Mouse (Mus musculus) ovary, postnatal 14 days (tissue): ENCODE results near the gene Dpep3.
A peak's percentile ranks its signal among the peaks of the same experiment; 100 is the strongest.

Experiments used
- DNase-seq: peaks from one replicate; pipeline ENCODE4 v3.0.0; 2022; ENCODE audit warnings: low spot score

The Dpep3 gene

GRCm38 (mm10) chr8:105975363-105975762, 3.9 kb downstream of the Dpep3 start:
- DNase-seq, result no peak

- DNase-seq, result no peak
Observed at GRCm38 (mm10) chr8:105971019-105971720, 8.1 kb downstream of the Dpep3 start.

DNA sequence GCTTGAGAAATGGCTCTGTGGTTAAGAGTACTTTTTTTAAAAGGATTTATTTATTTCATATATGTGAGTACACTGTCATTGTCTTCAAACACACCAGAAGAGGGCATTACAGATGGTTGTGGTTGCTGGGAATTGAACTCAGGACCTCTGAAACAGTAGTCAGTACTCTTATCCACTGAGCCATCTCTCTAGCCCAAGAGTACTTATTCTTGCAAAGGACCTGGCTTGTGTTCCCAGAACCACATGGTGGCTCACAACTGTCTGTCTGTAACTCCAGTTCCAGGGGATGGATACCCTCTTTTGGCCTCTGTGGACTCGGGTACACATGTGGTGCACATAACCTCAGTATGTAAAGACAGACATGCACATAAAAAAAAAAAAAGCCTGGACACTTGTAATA, 9.9 kb downstream of the Dpep3 start:
- no peak for DNase-seq

DNA sequence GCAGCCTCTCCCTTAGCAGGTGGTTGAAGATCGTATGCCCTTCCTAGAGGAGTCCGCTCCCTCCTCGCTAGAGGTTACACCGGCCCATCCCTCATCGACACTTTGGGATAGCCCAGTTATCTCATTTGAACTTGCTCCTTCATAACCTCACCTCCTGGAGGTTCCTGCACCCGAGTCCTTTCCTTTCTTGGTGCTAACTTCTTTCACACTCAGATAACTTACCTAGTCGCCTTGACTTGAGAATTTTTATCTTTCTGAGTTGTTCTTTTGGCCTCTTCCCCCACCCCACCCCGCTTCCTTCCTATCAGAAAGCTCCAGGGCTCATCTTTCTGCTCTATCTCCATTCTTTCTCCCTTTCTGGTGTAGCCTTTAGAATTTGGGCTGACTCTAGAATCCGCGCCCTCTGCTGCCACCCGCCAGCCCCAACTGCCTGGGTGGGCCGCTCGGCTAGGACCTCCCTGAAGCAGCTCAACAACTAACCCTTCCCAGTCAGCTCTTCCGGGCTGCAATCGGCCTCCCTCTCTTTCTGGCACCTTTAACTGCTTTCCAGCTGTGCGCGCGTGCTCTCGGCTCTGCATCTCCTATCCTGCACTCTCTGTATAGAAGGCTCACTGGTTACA, 12.4 kb downstream of the Dpep3 start:
- peak; percentile 37 for DNase-seq

- peak; percentile 68 for DNase-seq
Observed at GRCm38 (mm10) chr8:105965905-105966341, 13.3 kb downstream of the Dpep3 start, which contains the start of gene Slc12a4. Slc12a4 (minus strand) TSS chr8:105966097.

DNA sequence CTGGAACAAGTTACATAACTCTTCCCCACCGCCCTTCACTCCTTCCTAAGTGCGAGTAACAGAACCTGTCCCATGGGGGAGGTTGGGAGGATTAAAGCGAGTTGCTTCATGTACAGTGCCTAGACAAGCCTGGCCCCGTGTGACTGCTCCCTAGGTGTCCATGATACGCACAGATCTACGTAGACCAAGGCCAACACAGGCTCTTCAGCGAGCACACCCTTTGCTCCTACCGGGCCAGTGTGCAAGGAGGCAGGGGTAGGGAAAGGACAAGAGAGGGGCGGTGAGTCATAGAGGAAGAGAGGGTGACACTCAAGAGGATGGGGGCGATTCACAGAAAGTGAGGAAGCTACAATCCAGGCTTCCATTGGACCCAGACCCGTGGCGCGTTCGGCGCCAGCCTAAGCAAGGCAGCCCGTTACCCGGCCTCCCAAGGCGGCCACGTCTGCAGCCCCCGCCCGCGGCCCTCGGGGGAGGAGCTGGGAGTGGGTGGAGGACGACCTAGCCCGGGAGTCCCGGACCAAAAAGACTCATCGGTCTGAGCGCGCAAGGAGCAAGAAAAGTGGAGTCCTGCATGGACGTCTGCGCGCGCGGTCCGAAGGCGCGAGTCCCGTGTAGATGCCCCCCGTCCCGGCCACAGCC, 13.8 kb downstream of the Dpep3 start:
- peak; percentile 29 for DNase-seq

DNA sequence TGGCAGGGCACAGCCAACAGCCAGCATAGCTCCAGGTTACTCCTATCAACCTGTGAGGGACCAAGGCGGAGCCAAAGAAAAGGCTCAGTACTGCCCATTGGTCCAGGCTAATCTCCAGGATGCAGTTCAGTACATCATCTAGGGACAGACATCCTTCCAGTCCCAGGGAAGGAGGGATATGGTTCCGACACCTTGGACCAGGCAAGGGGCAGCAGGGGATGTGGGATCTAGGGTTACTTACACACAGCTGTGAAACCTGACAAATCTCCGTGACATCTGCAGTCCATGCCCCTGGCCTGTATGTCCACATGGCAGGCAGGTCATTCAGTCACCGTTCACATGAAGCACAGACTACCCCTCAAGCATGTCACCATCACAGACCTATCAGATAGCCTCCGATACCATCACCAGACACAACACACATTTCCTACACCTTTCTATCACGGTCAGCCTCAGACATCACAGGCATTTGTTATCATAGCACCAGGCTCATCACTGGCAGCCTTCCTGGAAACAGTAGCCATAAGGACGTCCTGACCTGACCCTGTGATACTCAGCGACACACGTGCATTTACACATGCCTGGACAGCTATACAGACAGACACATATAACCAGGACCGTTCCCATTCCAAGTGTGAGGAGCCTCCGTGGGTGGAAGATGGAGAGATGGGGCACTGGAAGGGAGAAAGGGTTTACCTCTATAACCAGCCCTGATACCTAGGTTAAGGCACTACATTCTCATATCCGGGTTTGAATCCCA, 14.5 kb downstream of the Dpep3 start:
- no peak for DNase-seq

DNA sequence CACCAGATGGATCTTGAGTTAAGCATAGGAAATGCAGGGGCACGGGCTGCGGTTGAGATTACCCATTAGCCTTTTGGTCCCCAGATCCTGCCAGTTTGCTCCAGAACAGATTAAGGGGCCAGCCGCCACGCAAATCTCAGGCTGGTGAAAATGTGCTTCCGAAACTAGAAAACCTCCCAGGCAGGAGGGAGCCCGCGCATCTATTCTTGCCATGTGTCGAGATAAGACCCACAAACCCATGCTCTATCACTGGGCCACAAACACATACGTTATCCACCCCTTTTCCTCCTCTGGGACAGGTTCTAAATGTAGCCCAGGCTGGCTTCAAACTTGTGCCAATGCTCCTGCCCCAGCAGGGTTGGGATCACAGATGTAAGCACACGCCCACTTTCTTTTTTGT, 17.7 kb downstream of the Dpep3 start:
- DNase-seq, result no peak

GRCm38 (mm10) chr8:105961101-105961500, 18.1 kb downstream of the Dpep3 start:
- no peak for DNase-seq

DNA sequence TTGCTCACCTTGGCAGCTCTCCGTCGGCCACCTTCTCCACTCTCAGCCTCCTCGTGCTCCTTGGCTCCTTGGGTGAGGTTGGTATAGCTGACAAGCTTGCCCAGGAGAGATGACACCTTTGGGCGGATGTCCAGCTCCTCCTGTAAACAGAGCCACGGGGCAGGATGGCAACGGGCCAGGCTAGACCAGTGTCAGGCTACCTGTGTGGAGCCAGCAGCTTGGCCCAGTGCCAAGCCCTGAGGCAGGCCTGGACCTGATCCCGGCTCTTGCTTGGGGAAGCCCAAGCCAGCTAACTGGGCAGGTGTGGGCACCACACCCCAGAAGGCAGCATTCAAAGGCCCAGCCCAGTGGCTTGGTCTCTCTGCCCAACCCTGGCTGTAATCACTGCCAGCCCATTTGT, 19.9 kb downstream of the Dpep3 start:
- DNase-seq, result peak; percentile 45

- no peak for DNase-seq
Observed at GRCm38 (mm10) chr8:105957813-105958212, 21.4 kb downstream of the Dpep3 start.

GRCm38 (mm10) chr8:105956556-105956955, 22.7 kb downstream of the Dpep3 start:
- no peak for DNase-seq

- DNase-seq, result no peak
Observed at GRCm38 (mm10) chr8:105951057-105951659, 28.1 kb downstream of the Dpep3 start.

- DNase-seq, result peak; percentile 62
Observed at GRCm38 (mm10) chr8:105949350-105949749, 29.9 kb downstream of the Dpep3 start.

DNA sequence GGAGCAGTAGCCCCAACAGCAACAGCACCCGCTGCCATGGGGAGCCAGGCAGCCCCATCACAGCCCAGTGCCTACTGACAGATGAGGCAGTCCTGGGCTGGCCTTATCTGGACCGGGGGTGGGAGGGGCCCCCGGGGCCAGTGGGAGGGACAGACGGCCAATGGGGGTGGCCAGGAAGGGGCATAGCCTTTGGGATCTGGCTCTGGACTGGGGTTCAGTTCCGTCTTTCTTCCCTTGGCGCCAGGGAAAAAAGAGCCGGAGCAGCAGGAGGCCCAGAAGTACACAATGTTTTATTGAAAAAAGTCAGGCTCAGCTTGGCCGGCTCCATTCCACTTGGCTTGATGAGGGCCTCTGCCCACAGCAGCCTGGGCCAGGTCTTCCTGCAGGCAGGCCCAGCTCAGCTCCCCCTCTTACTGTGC, 35.9 kb downstream of the Dpep3 start, which contains the start of gene Lcat:
Gene Lcat, minus strand, starts transcription at position 62 of the 419 bp plus-strand sequence.
- DNase-seq, result no peak

DNA sequence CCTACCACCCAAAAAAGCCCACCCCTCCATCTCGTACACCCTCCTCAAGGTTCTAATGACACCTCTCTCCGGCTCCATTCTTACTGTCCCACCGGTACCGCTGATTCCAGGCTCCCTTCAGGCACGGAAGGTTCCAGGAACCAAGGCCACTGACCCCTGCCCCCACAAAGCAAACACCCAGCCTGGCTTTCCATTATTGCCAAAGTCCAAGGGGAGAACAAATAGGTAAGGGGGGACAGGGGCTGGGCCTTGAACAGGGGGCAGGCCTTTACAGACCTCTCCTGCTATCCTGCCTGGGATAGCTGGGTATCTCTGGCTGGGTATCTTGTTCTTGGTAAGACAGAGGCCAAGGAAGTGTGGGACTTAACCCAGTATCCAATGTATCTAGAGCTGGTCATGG, 36.7 kb downstream of the Dpep3 start:
- no peak for DNase-seq

GRCm38 (mm10) chr8:105942026-105942425, 37.2 kb downstream of the Dpep3 start:
- DNase-seq, result no peak

DNA sequence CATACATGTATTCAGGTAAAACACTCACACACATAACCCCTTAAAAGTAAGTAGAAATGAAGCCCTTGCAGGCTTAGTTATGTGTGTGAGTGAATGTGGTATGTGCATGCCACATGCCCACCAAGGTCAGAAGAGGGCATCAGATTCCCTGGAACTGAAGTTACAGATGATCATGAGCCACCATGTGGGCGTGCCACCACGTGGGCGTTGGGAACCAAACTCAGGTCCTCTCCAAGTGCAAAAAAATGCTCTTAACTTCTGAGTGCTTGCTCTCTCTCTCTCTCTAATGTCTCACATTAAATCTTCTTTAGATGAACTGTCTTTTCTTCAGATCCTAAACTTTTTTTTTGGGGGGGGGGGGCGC, 40.9 kb downstream of the Dpep3 start, which contains the start of gene Psmb10:
Gene Psmb10, minus strand, starts transcription at position 139 of the 364 bp plus-strand sequence.
- DNase-seq, result no peak

DNA sequence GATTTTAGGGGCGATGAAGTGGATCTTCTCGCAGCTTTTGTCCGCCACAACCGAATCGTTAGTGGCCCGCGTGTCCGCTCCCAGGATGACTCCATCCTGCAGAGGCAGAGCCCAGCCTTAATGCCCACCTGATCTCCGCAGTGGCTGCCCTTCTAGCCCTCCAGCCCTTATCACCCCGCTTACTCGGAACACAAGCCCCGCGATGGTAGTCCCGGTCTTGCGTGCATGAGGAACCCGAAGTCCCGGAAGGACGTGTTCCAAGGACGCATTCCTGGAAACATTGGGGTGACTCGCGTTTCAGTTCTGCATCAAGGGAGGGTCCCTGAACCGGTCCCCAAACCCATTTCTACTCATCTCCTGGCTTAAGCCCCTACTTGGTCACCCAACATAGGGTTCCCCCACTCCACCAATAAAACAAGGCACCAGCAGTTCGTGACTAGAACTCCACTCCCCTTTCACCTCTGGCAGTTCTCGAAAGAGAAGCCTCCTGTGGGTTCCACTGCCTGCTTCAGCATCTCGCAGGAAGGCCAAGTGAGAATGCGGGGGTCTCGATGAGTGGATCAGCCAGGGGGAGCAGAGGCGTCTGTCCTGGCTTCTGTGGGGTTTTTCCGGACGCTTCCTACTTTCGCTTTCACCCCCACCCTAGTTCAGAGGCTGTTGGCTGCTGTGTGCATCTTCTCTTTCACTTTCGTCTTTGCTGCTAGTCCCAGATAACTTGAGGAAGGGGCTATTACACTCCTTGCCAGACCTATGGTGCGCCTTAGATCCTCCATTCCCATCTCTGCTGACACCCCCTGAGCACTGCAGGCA, 41.5 kb downstream of the Dpep3 start:
- no peak for DNase-seq

- DNase-seq, result peak; percentile 72
Observed at GRCm38 (mm10) chr8:105936866-105937475, 42.3 kb downstream of the Dpep3 start.
